Mouse (Mus musculus): Measurements from ENCODE around the gene Ntrk3. TPM values are rescaled to one million over a fixed set of nuclear protein-coding genes. Genes with fewer than 3 reads are reported as not detected.

The Ntrk3 gene
- polyA plus RNA-seq, 1 experiment from 2014 or later: 2.9 TPM

- Histone ChIP-seq H3K4me3 (replicated peaks) (no peak overlapping the region), H3K4me2 (replicated peaks) (no peak overlapping the region), H3K36me3 (no peaks in the 10 kb centered on the region), H3K27me3 (replicated peaks) (no peaks in the 10 kb centered on the region), H3K4me1 (replicated peaks) (no peaks in the 10 kb centered on the region), H3K9me3 (no peaks in the 10 kb centered on the region), H3K9ac (no peak overlapping the region), H3K27ac (no peak overlapping the region)
- ATAC-seq: no peak
- WGBS: 75% methylated on average over 9 of the region's 9 CpGs
Measured at GRCm38 (mm10) chr7:78439361-78440120, 298.3 kb downstream of the Ntrk3 start.

- Histone ChIP-seq H3K27me3 (replicated peaks) (no peaks in the 10 kb centered on the region), H3K9ac (no peak overlapping the region), H3K4me2 (replicated peaks) (no peak overlapping the region), H3K4me1 (replicated peaks) (no peaks in the 10 kb centered on the region), H3K9me3 (no peaks in the 10 kb centered on the region), H3K27ac (no peak overlapping the region), H3K36me3 (no peaks in the 10 kb centered on the region), H3K4me3 (replicated peaks) (no peak overlapping the region)
- no peak for ATAC-seq
- WGBS: 55% methylated on average over 5 of the region's 5 CpGs
Measured at GRCm38 (mm10) chr7:78433617-78434144, 304.1 kb downstream of the Ntrk3 start.

GRCm38 (mm10) chr7:78431611-78432010 is 306.2 kb downstream of the Ntrk3 start:
- no peak overlapping the region for H3K4me3 ChIP-seq (replicated peaks)
- 80% methylated on average over 4 of the region's 4 CpGs for WGBS
- no peak for ATAC-seq
- no peak overlapping the region for H3K4me2 ChIP-seq (replicated peaks)
- no peak overlapping the region for H3K9ac ChIP-seq
- H3K4me1 ChIP-seq (replicated peaks): no peaks in the 10 kb centered on the region
- H3K27me3 ChIP-seq (replicated peaks): no peaks in the 10 kb centered on the region
- no peak overlapping the region for H3K27ac ChIP-seq
- no peaks in the 10 kb centered on the region for H3K36me3 ChIP-seq
- no peaks in the 10 kb centered on the region for H3K9me3 ChIP-seq

GRCm38 (mm10) chr7:78412172-78412571 is 325.6 kb downstream of the Ntrk3 start:
- H3K9ac ChIP-seq: no peak overlapping the region
- H3K4me3 ChIP-seq (replicated peaks): no peak overlapping the region
- H3K4me1 ChIP-seq (replicated peaks): no peaks in the 10 kb centered on the region
- no peak for ATAC-seq
- no peak overlapping the region for H3K4me2 ChIP-seq (replicated peaks)
- no peaks in the 10 kb centered on the region for H3K9me3 ChIP-seq
- no peaks in the 10 kb centered on the region for H3K36me3 ChIP-seq
- H3K27ac ChIP-seq: no peak overlapping the region
- WGBS: 80% methylated on average over 2 of the region's 2 CpGs
- no peaks in the 10 kb centered on the region for H3K27me3 ChIP-seq (replicated peaks)

- ATAC-seq: no peak
Measured at GRCm38 (mm10) chr7:78409970-78410369, 327.8 kb downstream of the Ntrk3 start.

GRCm38 (mm10) chr7:78406641-78407291 is 331.0 kb downstream of the Ntrk3 start:
- Histone ChIP-seq H3K4me2 (replicated peaks) (no peak overlapping the region), H3K9ac (no peak overlapping the region), H3K27me3 (replicated peaks) (no peaks in the 10 kb centered on the region), H3K4me1 (replicated peaks) (no peaks in the 10 kb centered on the region), H3K36me3 (no peaks in the 10 kb centered on the region), H3K27ac (no peak overlapping the region), H3K9me3 (no peaks in the 10 kb centered on the region), H3K4me3 (replicated peaks) (no peak overlapping the region)
- 35% methylated on average over 5 of the region's 5 CpGs for WGBS
- ATAC-seq: no peak

More at GRCm38 (mm10) chr7:78409970-78410369, 327.8 kb downstream of the Ntrk3 start:
- Histone ChIP-seq H3K27me3 (replicated peaks) (no peaks in the 10 kb centered on the region), H3K27ac (no peak overlapping the region), H3K4me2 (replicated peaks) (no peak overlapping the region), H3K9me3 (no peaks in the 10 kb centered on the region), H3K9ac (no peak overlapping the region), H3K4me1 (replicated peaks) (no peaks in the 10 kb centered on the region), H3K4me3 (replicated peaks) (no peak overlapping the region), H3K36me3 (no peaks in the 10 kb centered on the region)
- WGBS: 75% methylated on average over 5 of the region's 5 CpGs

- Histone ChIP-seq H3K36me3 (no peaks in the 10 kb centered on the region), H3K9me3 (no peaks in the 10 kb centered on the region), H3K27me3 (replicated peaks) (no peaks in the 10 kb centered on the region), H3K27ac (no peak overlapping the region), H3K4me2 (replicated peaks) (no peak overlapping the region), H3K9ac (no peak overlapping the region), H3K4me1 (replicated peaks) (no peaks in the 10 kb centered on the region), H3K4me3 (replicated peaks) (no peak overlapping the region)
- WGBS: 95% methylated on average over 6 of the region's 6 CpGs
- ATAC-seq: no peak
Measured at GRCm38 (mm10) chr7:78404481-78404880, 333.3 kb downstream of the Ntrk3 start.

- Histone ChIP-seq H3K4me3 (replicated peaks) (no peak overlapping the region), H3K9ac (no peak overlapping the region), H3K27ac (no peak overlapping the region), H3K27me3 (replicated peaks) (no peaks in the 10 kb centered on the region), H3K9me3 (no peaks in the 10 kb centered on the region), H3K4me2 (replicated peaks) (no peak overlapping the region), H3K4me1 (replicated peaks) (no peaks in the 10 kb centered on the region), H3K36me3 (no peaks in the 10 kb centered on the region)
- 67% methylated on average over 3 of the region's 3 CpGs for WGBS
- ATAC-seq: no peak
Measured at GRCm38 (mm10) chr7:78402495-78402894, 335.3 kb downstream of the Ntrk3 start.

GRCm38 (mm10) chr7:78400219-78400618 is 337.6 kb downstream of the Ntrk3 start:
- no peak overlapping the region for H3K27ac ChIP-seq
- H3K4me3 ChIP-seq (replicated peaks): no peak overlapping the region
- no peaks in the 10 kb centered on the region for H3K36me3 ChIP-seq
- H3K4me1 ChIP-seq (replicated peaks): no peaks in the 10 kb centered on the region
- H3K9me3 ChIP-seq: no peaks in the 10 kb centered on the region
- H3K27me3 ChIP-seq (replicated peaks): no peaks in the 10 kb centered on the region
- no peak for ATAC-seq
- H3K9ac ChIP-seq: no peak overlapping the region
- WGBS: 93% methylated on average over 4 of the region's 4 CpGs
- no peak overlapping the region for H3K4me2 ChIP-seq (replicated peaks)

- Histone ChIP-seq H3K4me1 (replicated peaks) (no peaks in the 10 kb centered on the region), H3K4me3 (replicated peaks) (no peak overlapping the region), H3K36me3 (no peaks in the 10 kb centered on the region), H3K27me3 (replicated peaks) (no peaks in the 10 kb centered on the region), H3K27ac (no peak overlapping the region), H3K9me3 (no peaks in the 10 kb centered on the region), H3K9ac (no peak overlapping the region), H3K4me2 (replicated peaks) (no peak overlapping the region)
- no peak for ATAC-seq
Measured at GRCm38 (mm10) chr7:78398377-78398776, 339.4 kb downstream of the Ntrk3 start.

- ATAC-seq: no peak
- Histone ChIP-seq H3K27me3 (replicated peaks) (no peaks in the 10 kb centered on the region), H3K36me3 (no peaks in the 10 kb centered on the region), H3K4me2 (replicated peaks) (no peak overlapping the region), H3K9ac (no peak overlapping the region), H3K27ac (no peak overlapping the region), H3K4me3 (replicated peaks) (no peak overlapping the region), H3K9me3 (no peaks in the 10 kb centered on the region), H3K4me1 (replicated peaks) (no peaks in the 10 kb centered on the region)
- WGBS: 65% methylated on average over 4 of the region's 4 CpGs
Measured at GRCm38 (mm10) chr7:78397215-78397614, 340.6 kb downstream of the Ntrk3 start.

GRCm38 (mm10) chr7:78390019-78390418 is 347.8 kb downstream of the Ntrk3 start:
- H3K9ac ChIP-seq: no peak overlapping the region
- no peak for ATAC-seq
- no peak overlapping the region for H3K27ac ChIP-seq
- WGBS: 82% methylated on average over 3 of the region's 3 CpGs
- H3K4me2 ChIP-seq (replicated peaks): no peak overlapping the region
- no peaks in the 10 kb centered on the region for H3K27me3 ChIP-seq (replicated peaks)
- no peaks in the 10 kb centered on the region for H3K36me3 ChIP-seq
- H3K4me3 ChIP-seq (replicated peaks): no peak overlapping the region
- no peaks in the 10 kb centered on the region for H3K9me3 ChIP-seq
- no peaks in the 10 kb centered on the region for H3K4me1 ChIP-seq (replicated peaks)

- no peak for ATAC-seq
Measured at GRCm38 (mm10) chr7:78388101-78388500, 349.7 kb downstream of the Ntrk3 start.

More at GRCm38 (mm10) chr7:78388101-78388500, 349.7 kb downstream of the Ntrk3 start:
- WGBS: 78% methylated on average over 5 of the region's 5 CpGs
- Histone ChIP-seq H3K27ac (no peak overlapping the region), H3K4me1 (replicated peaks) (no peaks in the 10 kb centered on the region), H3K36me3 (no peaks in the 10 kb centered on the region), H3K4me2 (replicated peaks) (no peak overlapping the region), H3K4me3 (replicated peaks) (no peak overlapping the region), H3K27me3 (replicated peaks) (no peaks in the 10 kb centered on the region), H3K9me3 (no peaks in the 10 kb centered on the region), H3K9ac (no peak overlapping the region)
